Mouse (Mus musculus): ENCODE data around the gene Pxmp4. TPM values are rescaled to one million over a fixed set of nuclear protein-coding genes. Genes with fewer than 3 reads are reported as not detected.

The Pxmp4 gene
- polyA plus RNA-seq, 1 experiment from 2014 or later: 12.4 TPM

GRCm38 (mm10) chr2:154604156-154604555, 648 bp upstream of the Pxmp4 start:
- peak overlapping the region; percentile 77 for H3K4me3 ChIP-seq

GRCm38 (mm10) chr2:154603007-154603637, 386 bp downstream of the Pxmp4 start:
- 22% methylated on average over 22 of the region's 22 CpGs for WGBS

More at GRCm38 (mm10) chr2:154604156-154604555, 648 bp upstream of the Pxmp4 start:
- no peaks in the 10 kb centered on the region for H3K9me3 ChIP-seq
- H3K27ac ChIP-seq: 0 out of 2 replicates have a peak overlapping the region, but pooled peaks have one; percentile 51
- no peaks in the 10 kb centered on the region for H3K36me3 ChIP-seq (replicated peaks)
- peaks cover 16% of the 10 kb centered on the region for H3K4me1 ChIP-seq
- DNase-seq (ENCODE audit: extremely low spot score, low spot score): no peak
- peaks cover 6% of the 10 kb centered on the region for H3K27me3 ChIP-seq (ENCODE audit: poor library complexity, severe bottlenecking)
- 49% methylated on average over 7 of the region's 7 CpGs for WGBS

GRCm38 (mm10) chr2:154601324-154601723, 2.2 kb downstream of the Pxmp4 start:
- H3K4me3 ChIP-seq: no peak overlapping the region
- WGBS: 78% methylated on average over 3 of the region's 3 CpGs
- H3K36me3 ChIP-seq (replicated peaks): no peaks in the 10 kb centered on the region
- peaks cover 16% of the 10 kb centered on the region for H3K4me1 ChIP-seq
- no peak for DNase-seq (ENCODE audit: extremely low spot score, low spot score)
- H3K9me3 ChIP-seq: no peaks in the 10 kb centered on the region
- H3K27ac ChIP-seq: no peak overlapping the region
- H3K27me3 ChIP-seq (ENCODE audit: poor library complexity, severe bottlenecking): no peaks in the 10 kb centered on the region

More at GRCm38 (mm10) chr2:154603007-154603637, 386 bp downstream of the Pxmp4 start:
- H3K27ac ChIP-seq: peak overlapping the region; percentile 87
- H3K27me3 ChIP-seq (ENCODE audit: poor library complexity, severe bottlenecking): no peaks in the 10 kb centered on the region
- H3K9me3 ChIP-seq: no peaks in the 10 kb centered on the region
- H3K4me1 ChIP-seq: peaks cover 16% of the 10 kb centered on the region
- DNase-seq (ENCODE audit: extremely low spot score, low spot score): no peak
- peak overlapping the region; percentile 77 for H3K4me3 ChIP-seq
- H3K36me3 ChIP-seq (replicated peaks): no peaks in the 10 kb centered on the region

GRCm38 (mm10) chr2:154600586-154600985, 2.9 kb downstream of the Pxmp4 start:
- no peak overlapping the region for H3K4me3 ChIP-seq
- H3K9me3 ChIP-seq: no peaks in the 10 kb centered on the region
- H3K36me3 ChIP-seq (replicated peaks): no peaks in the 10 kb centered on the region
- 69% methylated on average over 6 of the region's 6 CpGs for WGBS
- DNase-seq (ENCODE audit: extremely low spot score, low spot score): no peak
- peaks cover 16% of the 10 kb centered on the region for H3K4me1 ChIP-seq
- H3K27me3 ChIP-seq (ENCODE audit: poor library complexity, severe bottlenecking): no peaks in the 10 kb centered on the region
- no peak overlapping the region for H3K27ac ChIP-seq

DNA sequence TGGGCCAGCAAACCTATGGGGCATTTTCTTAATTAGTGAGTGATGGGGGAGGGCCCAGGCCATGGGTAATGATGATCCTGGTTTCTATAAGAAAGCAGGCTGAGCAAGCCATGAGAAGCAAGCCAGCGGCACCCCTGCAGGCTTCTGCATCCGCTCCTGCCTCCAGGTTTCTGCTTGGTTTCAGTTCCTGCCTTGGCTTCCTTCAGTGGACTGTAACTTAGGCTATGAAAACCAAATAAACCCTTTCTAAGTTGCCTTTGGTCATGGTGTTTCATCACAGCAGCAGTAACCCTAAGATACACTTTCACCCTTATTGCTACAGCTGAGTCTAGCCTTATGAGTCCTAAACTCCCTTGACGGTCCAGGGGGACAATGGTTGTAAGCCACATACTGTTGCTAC, 6.1 kb downstream of the Pxmp4 start:
- Histone ChIP-seq H3K4me3 (no peak overlapping the region), H3K27ac (no peak overlapping the region), H3K4me1 (no peaks in the 10 kb centered on the region), H3K9me3 (no peaks in the 10 kb centered on the region; the same call in 1 of the 2 replicates), H3K36me3 (replicated peaks) (0 out of 2 replicates have a peak, but pooled peaks cover 3% of the 10 kb centered on the region), H3K27me3 (ENCODE audit: poor library complexity, severe bottlenecking) (no peaks in the 10 kb centered on the region)
- WGBS: 85% methylated on average over 3 of the region's 3 CpGs
- DNase-seq (ENCODE audit: extremely low spot score, low spot score): no peak

GRCm38 (mm10) chr2:154595775-154596174, 7.7 kb downstream of the Pxmp4 start:
- DNase-seq (ENCODE audit: extremely low spot score, low spot score): no peak
- Histone ChIP-seq H3K4me3 (no peak overlapping the region), H3K36me3 (replicated peaks) (0 out of 2 replicates have a peak, but pooled peaks cover 3% of the 10 kb centered on the region), H3K4me1 (no peaks in the 10 kb centered on the region), H3K27ac (no peak overlapping the region), H3K9me3 (no peaks in the 10 kb centered on the region; the same call in 1 of the 2 replicates), H3K27me3 (ENCODE audit: poor library complexity, severe bottlenecking) (no peaks in the 10 kb centered on the region)
- WGBS: 85% methylated on average over 5 of the region's 5 CpGs

- WGBS: 75% methylated on average over 3 of the region's 3 CpGs
- Histone ChIP-seq H3K4me1 (no peaks in the 10 kb centered on the region), H3K36me3 (replicated peaks) (0 out of 2 replicates have a peak, but pooled peaks cover 3% of the 10 kb centered on the region), H3K27ac (no peak overlapping the region), H3K27me3 (ENCODE audit: poor library complexity, severe bottlenecking) (no peaks in the 10 kb centered on the region), H3K9me3 (no peaks in the 10 kb centered on the region; the same call in 1 of the 2 replicates), H3K4me3 (no peak overlapping the region)
- DNase-seq (ENCODE audit: extremely low spot score, low spot score): no peak
These were observed 10.5 kb downstream of the Pxmp4 start for GRCm38 (mm10) chr2:154593025-154593424.

DNA sequence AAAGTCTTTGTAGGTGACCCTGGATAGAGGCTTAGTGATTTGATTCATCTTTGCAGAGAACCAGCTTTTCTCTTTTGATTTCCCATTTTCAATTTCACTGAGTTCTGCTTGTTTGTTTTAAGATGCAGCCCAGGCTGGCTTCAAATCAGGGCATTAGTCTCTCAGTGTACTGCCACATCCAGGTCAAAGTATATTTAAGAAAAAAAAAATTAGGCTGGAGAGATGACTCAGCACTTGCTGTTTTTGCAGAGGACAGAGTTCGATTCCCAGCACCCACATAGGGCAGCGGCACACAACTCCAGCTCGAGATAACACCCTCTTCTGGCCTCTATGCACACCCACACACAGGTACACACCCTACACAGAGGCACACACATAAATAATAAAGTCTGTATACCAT, 12.3 kb downstream of the Pxmp4 start:
- no peak for DNase-seq (ENCODE audit: extremely low spot score, low spot score)
- H3K4me1 ChIP-seq: no peaks in the 10 kb centered on the region

DNA sequence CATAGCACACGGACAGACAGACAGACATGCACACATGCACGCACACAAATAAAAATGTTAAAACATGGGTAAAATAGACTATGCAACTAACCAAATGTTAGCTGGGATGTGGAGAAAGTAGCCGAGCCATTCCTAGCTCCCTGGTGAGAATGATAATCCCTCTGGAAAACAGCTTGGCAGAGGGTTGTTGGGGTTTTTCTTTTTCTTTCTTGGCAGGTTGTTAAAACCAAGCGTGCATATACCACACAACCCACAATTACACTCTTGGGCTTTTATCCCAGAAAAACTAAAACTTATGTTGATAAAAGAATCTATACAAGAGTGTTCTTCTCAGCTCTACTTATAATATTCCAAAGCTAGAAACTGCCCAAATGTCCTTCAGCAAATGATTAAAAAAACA, 14.5 kb downstream of the Pxmp4 start:
- WGBS: 81% methylated on average over 4 of the region's 4 CpGs
- H3K4me1 ChIP-seq: peaks cover 15% of the 10 kb centered on the region; the same call in 1 of the 2 replicates

More for the DNA sequence above, 12.3 kb downstream of the Pxmp4 start:
- Histone ChIP-seq H3K27ac (no peak overlapping the region), H3K27me3 (ENCODE audit: poor library complexity, severe bottlenecking) (no peaks in the 10 kb centered on the region), H3K36me3 (replicated peaks) (peaks cover 3% of the 10 kb centered on the region; the same call in 1 of the 2 replicates), H3K4me3 (no peak overlapping the region), H3K9me3 (no peaks in the 10 kb centered on the region; the same call in 1 of the 2 replicates)
- 86% methylated on average over 3 of the region's 3 CpGs for WGBS

GRCm38 (mm10) chr2:154586405-154586804, 17.1 kb downstream of the Pxmp4 start:
- WGBS: 70% methylated on average over 5 of the region's 5 CpGs
- no peak for DNase-seq (ENCODE audit: extremely low spot score, low spot score)
- no peaks in the 10 kb centered on the region; the same call in 1 of the 2 replicates for H3K36me3 ChIP-seq (replicated peaks)
- no peaks in the 10 kb centered on the region for H3K27me3 ChIP-seq (ENCODE audit: poor library complexity, severe bottlenecking)
- peaks cover 15% of the 10 kb centered on the region; the same call in 1 of the 2 replicates for H3K4me1 ChIP-seq
- H3K9me3 ChIP-seq: no peaks in the 10 kb centered on the region
- H3K27ac ChIP-seq: no peak overlapping the region
- H3K4me3 ChIP-seq: no peak overlapping the region

More for the DNA sequence above, 14.5 kb downstream of the Pxmp4 start:
- Histone ChIP-seq H3K36me3 (replicated peaks) (peaks cover 3% of the 10 kb centered on the region; the same call in 1 of the 2 replicates), H3K4me3 (no peak overlapping the region), H3K27me3 (ENCODE audit: poor library complexity, severe bottlenecking) (no peaks in the 10 kb centered on the region), H3K27ac (no peak overlapping the region), H3K9me3 (no peaks in the 10 kb centered on the region; the same call in 1 of the 2 replicates)
- DNase-seq (ENCODE audit: extremely low spot score, low spot score): no peak

DNA sequence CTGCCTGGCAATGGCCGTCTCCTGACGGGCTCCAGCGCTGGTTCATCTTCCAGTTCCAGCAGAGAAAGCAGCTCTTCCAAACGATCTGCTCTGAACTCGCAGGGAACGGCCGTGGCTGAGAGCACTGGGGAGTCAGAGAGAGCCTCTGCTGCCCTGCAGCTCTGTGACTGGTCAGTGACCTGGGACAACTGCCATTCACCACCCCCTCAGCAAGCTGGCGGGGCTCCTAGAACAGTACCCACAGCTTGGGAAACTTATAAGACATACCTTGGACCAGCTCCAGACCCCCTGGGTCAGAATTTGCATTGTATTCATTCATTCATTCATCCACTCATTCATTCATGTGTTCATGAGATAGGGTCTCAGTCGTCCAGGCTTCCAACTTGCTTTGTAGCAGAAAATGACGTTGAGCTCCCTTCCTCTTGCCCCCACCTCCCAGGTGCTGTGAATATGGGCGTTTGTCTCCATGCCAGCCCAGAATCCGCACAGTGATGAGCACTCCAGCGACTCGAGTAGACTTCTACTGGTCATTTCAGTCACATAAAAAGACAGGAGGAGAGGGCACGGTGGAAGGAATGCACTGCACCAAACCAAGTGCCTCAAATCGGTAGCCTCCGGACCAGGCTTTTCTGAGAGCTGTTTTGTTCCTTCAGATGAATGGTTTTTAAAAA, 18.4 kb downstream of the Pxmp4 start:
- Histone ChIP-seq H3K36me3 (replicated peaks) (no peaks in the 10 kb centered on the region; the same call in 1 of the 2 replicates), H3K27me3 (ENCODE audit: poor library complexity, severe bottlenecking) (no peaks in the 10 kb centered on the region), H3K9me3 (no peaks in the 10 kb centered on the region), H3K4me1 (peaks cover 15% of the 10 kb centered on the region; the same call in 1 of the 2 replicates), H3K4me3 (no peak overlapping the region), H3K27ac (peak overlapping the region; percentile 40; the same call in 1 of the 2 replicates)
- 78% methylated on average over 17 of the region's 17 CpGs for WGBS
- DNase-seq (ENCODE audit: extremely low spot score, low spot score): no peak

GRCm38 (mm10) chr2:154583906-154584872, 19.3 kb downstream of the Pxmp4 start:
- Histone ChIP-seq H3K27ac (peak overlapping the region; percentile 40; the same call in 1 of the 2 replicates), H3K9me3 (no peaks in the 10 kb centered on the region), H3K4me1 (peaks cover 15% of the 10 kb centered on the region; the same call in 1 of the 2 replicates), H3K36me3 (replicated peaks) (no peaks in the 10 kb centered on the region; the same call in 1 of the 2 replicates), H3K4me3 (no peak overlapping the region), H3K27me3 (ENCODE audit: poor library complexity, severe bottlenecking) (no peaks in the 10 kb centered on the region)
- WGBS: 80% methylated on average over 15 of the region's 15 CpGs
- no peak for DNase-seq (ENCODE audit: extremely low spot score, low spot score)
